ENCODE assay signal across 8 mouse cellular contexts in the genomic region with DNA sequence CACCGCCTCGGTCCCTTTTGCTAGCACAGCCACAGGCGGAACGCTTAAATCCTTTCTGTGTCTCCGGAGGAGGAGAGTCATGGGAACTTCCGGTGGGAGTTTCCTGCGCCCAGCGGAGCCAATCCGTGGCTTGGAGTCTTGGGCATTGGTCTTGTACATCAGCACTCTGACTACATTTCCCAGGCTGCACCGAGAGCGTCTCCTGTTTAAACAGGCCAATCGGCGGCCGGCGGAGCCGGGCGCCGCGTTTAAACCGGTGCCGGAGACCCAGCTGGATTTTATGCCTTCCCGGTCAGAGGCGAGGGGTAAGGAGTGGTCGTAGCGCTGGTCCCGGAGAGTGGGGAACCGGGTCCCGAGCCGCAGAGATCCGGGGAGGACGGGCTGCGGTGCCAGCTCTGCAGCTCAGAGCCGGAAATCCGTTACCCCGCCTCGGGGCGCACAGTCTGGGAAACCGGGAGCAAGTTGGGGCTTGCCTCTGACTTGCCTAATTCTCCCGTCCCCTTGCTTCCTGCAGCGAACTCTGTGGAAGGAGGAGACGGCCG. TPM values are rescaled to one million over a fixed set of nuclear protein-coding genes. Genes with fewer than 3 reads are reported as not detected.
A peak's percentile ranks its signal among the peaks of the same experiment; 100 is the strongest.
DNase-seq lines count a peak whose midpoint lies in the region; ATAC-seq and TF ChIP-seq lines count a peak whose summit lies in the region.

A gene (plus strand): TSS at position 256 of the 542 bp plus-strand sequence.

- under 1% methylated on average over 42 of the region's 42 CpGs for WGBS in forebrain, embryonic 12.5 days
- under 1% methylated on average over 42 of the region's 42 CpGs for WGBS in heart, postnatal 0 days
- under 1% methylated on average over 42 of the region's 42 CpGs for WGBS in liver, embryonic 16.5 days (ENCODE audit: insufficient replicate concordance)
- WGBS in neural tube, embryonic 13.5 days, result under 1% methylated on average over 42 of the region's 42 CpGs

- H3K27me3 ChIP-seq in E14TG2a.4 (ENCODE audit: insufficient read depth, low read length), result peaks cover 3% of the 10 kb centered on the region; the same call in 1 of the 2 replicates
- H3K27me3 ChIP-seq in forebrain, embryonic 12.5 days, result no peaks in the 10 kb centered on the region
- no peaks in the 10 kb centered on the region for H3K27me3 ChIP-seq in heart, postnatal 0 days (ENCODE audit: control insufficient read depth, insufficient read depth, low read length)
- no peaks in the 10 kb centered on the region for H3K27me3 ChIP-seq in liver, embryonic 16.5 days (ENCODE audit: control insufficient read depth, insufficient read depth, low read depth, low read length)
- H3K27me3 ChIP-seq in neural tube, embryonic 13.5 days, result no peaks in the 10 kb centered on the region
- no peaks in the 10 kb centered on the region for H3K27me3 ChIP-seq in testis, adult 2 months (ENCODE audit: control insufficient read depth, insufficient read depth, low read length)

- ATAC-seq in forebrain, embryonic 12.5 days (ENCODE audit: low FRiP score), result peak; percentile 98
- peak; percentile 99 for ATAC-seq in heart, postnatal 0 days (ENCODE audit: insufficient read depth, low read depth)
- peak; percentile 99 for ATAC-seq in liver, embryonic 16.5 days (ENCODE audit: low read depth)
- ATAC-seq in neural tube, embryonic 13.5 days (ENCODE audit: low read depth), result peak; percentile 98

- DNase-seq in c-Kit-positive CD71-positive TER-119-positive erythroid progenitor cells, embryonic 14.5 days (ENCODE audit: low spot score), result peak; percentile 91
- peak; percentile 97 for DNase-seq in heart, postnatal 0 days (ENCODE audit: low spot score)
- peak; percentile 94 to 96 for DNase-seq in kidney, postnatal 4 days

- no peak for TF ChIP-seq POLR2A in testis, adult 2 months (IDR thresholded peaks at IDR 0.05; ENCODE audit: control insufficient read depth, low read depth, low read length)

- no peaks in the 10 kb centered on the region for H3K9me3 ChIP-seq in E14TG2a.4 (ENCODE audit: low read length)
- no peaks in the 10 kb centered on the region for H3K9me3 ChIP-seq in forebrain, embryonic 12.5 days
- H3K9me3 ChIP-seq in heart, postnatal 0 days (replicated peaks; ENCODE audit: control insufficient read depth, low read length), result no peaks in the 10 kb centered on the region
- H3K9me3 ChIP-seq in liver, embryonic 16.5 days (replicated peaks; ENCODE audit: control insufficient read depth, low read length), result no peaks in the 10 kb centered on the region
- H3K9me3 ChIP-seq in neural tube, embryonic 13.5 days, result no peaks in the 10 kb centered on the region

- TF ChIP-seq CTCF in E14TG2a.4 (conservative IDR thresholded peaks at IDR 0.05; ENCODE audit: low read length), result no peak
- TF ChIP-seq CTCF in heart, postnatal 0 days (IDR thresholded peaks at IDR 0.05; ENCODE audit: low read depth), result no peak
- no peak for TF ChIP-seq CTCF in testis, adult 2 months (IDR thresholded peaks at IDR 0.05; ENCODE audit: control insufficient read depth, insufficient read depth, insufficient replicate concordance, low read depth, low read length)

- peak within 1 kb of the TSS; percentile 97 for H3K4me3 ChIP-seq in E14TG2a.4 (replicated peaks; ENCODE audit: low read length)
- H3K4me3 ChIP-seq in forebrain, embryonic 12.5 days (replicated peaks), result peak within 1 kb of the TSS; percentile 78
- H3K4me3 ChIP-seq in heart, postnatal 0 days (ENCODE audit: low read depth, low read length), result peak within 1 kb of the TSS; percentile 78
- H3K4me3 ChIP-seq in liver, embryonic 16.5 days (ENCODE audit: low read depth, low read length), result peak within 1 kb of the TSS; percentile 89
- H3K4me3 ChIP-seq in neural tube, embryonic 13.5 days, result peak within 1 kb of the TSS; percentile 55
- H3K4me3 ChIP-seq in testis, adult 2 months (ENCODE audit: control insufficient read depth, low read depth, low read length), result peak within 1 kb of the TSS; percentile 98

- peak within 1 kb of the TSS; percentile 75 for H3K27ac ChIP-seq in forebrain, embryonic 12.5 days
- peak within 1 kb of the TSS; percentile 68 for H3K27ac ChIP-seq in heart, postnatal 0 days (ENCODE audit: low read depth)
- peak within 1 kb of the TSS; percentile 67 for H3K27ac ChIP-seq in liver, embryonic 16.5 days (ENCODE audit: low read length)
- H3K27ac ChIP-seq in neural tube, embryonic 13.5 days (replicated peaks), result peak within 1 kb of the TSS; percentile 87
- H3K27ac ChIP-seq in testis, adult 2 months (ENCODE audit: control insufficient read depth, insufficient read depth, low read depth, low read length), result peak within 1 kb of the TSS; percentile 92

- H3K4me1 ChIP-seq in E14TG2a.4 (replicated peaks; ENCODE audit: low read depth, low read length), result peaks cover 56% of the 10 kb centered on the region
- peaks cover 25% of the 10 kb centered on the region for H3K4me1 ChIP-seq in forebrain, embryonic 12.5 days
- H3K4me1 ChIP-seq in heart, postnatal 0 days (ENCODE audit: control insufficient read depth, insufficient read depth), result peaks cover 17% of the 10 kb centered on the region
- H3K4me1 ChIP-seq in liver, embryonic 16.5 days (ENCODE audit: control insufficient read depth, low read depth, low read length), result peaks cover 16% of the 10 kb centered on the region
- peaks cover 31% of the 10 kb centered on the region for H3K4me1 ChIP-seq in neural tube, embryonic 13.5 days (replicated peaks)
- H3K4me1 ChIP-seq in testis, adult 2 months (ENCODE audit: control insufficient read depth, insufficient read depth, low read length), result peaks cover 3% of the 10 kb centered on the region

- TF ChIP-seq EP300 in heart, postnatal 0 days (IDR thresholded peaks at IDR 0.05; ENCODE audit: low read depth), result no peak

- H3K36me3 ChIP-seq in E14TG2a.4 (ENCODE audit: insufficient read depth, low read length), result peaks cover 45% of the 10 kb centered on the region
- peaks cover 32% of the 10 kb centered on the region for H3K36me3 ChIP-seq in forebrain, embryonic 12.5 days (replicated peaks)
- H3K36me3 ChIP-seq in heart, postnatal 0 days (replicated peaks; ENCODE audit: control insufficient read depth, insufficient read depth, low read length), result peaks cover 27% of the 10 kb centered on the region
- peaks cover 29% of the 10 kb centered on the region for H3K36me3 ChIP-seq in liver, embryonic 16.5 days (ENCODE audit: control insufficient read depth, insufficient read depth)
- peaks cover 17% of the 10 kb centered on the region; the same call in 1 of the 2 replicates for H3K36me3 ChIP-seq in neural tube, embryonic 13.5 days
- H3K36me3 ChIP-seq in testis, adult 2 months (ENCODE audit: control insufficient read depth, insufficient read depth, low read length), result peaks cover 1% of the 10 kb centered on the region

- peak within 1 kb of the TSS; percentile 86 for H3K4me2 ChIP-seq in forebrain, embryonic 12.5 days
- peak within 1 kb of the TSS; percentile 88 for H3K4me2 ChIP-seq in heart, postnatal 0 days (ENCODE audit: low read depth, low read length)
- H3K4me2 ChIP-seq in liver, embryonic 16.5 days (ENCODE audit: low read depth, low read length), result peak within 1 kb of the TSS; percentile 81
- H3K4me2 ChIP-seq in neural tube, embryonic 13.5 days, result peak within 1 kb of the TSS; percentile 89

- peak within 1 kb of the TSS; percentile 87 for H3K9ac ChIP-seq in forebrain, embryonic 12.5 days
- peak within 1 kb of the TSS; percentile 64 for H3K9ac ChIP-seq in heart, postnatal 0 days (replicated peaks; ENCODE audit: low read depth, low read length)
- peak within 1 kb of the TSS; percentile 88 for H3K9ac ChIP-seq in liver, embryonic 16.5 days (ENCODE audit: low read depth, low read length)
- peak within 1 kb of the TSS; percentile 82 for H3K9ac ChIP-seq in neural tube, embryonic 13.5 days

RNA-seq across cellular contexts. Expression of the gene that starts here (rescaled TPM):
- 44.1 and 44.6 TPM in 2 replicates for polyA plus RNA-seq in forebrain, embryonic 12.5 days (2016; fragmentation: Nextera tagmentation; extraction: Ambion mirVana)
- total RNA-seq in heart, postnatal 0 days (2014; rRNA removed; ENCODE audit: low replicate concordance), result 17.9 and 23.3 TPM in 2 replicates
- polyA plus RNA-seq in heart, postnatal 0 days (2015; fragmentation: Nextera tagmentation; extraction: Ambion mirVana), result 6.3 and 6.7 TPM in 2 replicates
- polyA plus RNA-seq in liver, embryonic 16.5 days (2015; fragmentation: Nextera tagmentation; extraction: Ambion mirVana), result 23.0 TPM in 2 replicates
- polyA plus RNA-seq in neural tube, embryonic 13.5 days (2015; fragmentation: Nextera tagmentation; extraction: Ambion mirVana), result 5.0 and 5.6 TPM in 2 replicates
- 9.5 and 9.9 TPM in 2 replicates for polyA plus RNA-seq in testis, adult 2 months (2012; rRNA removed)

Comparison
In these comparisons a context has a peak if more than half of its experiments do, and no peak if none do; other contexts are left out.
1. Peak in every context shown above with its lines: DNase-seq, ATAC-seq, H3K4me3 ChIP-seq and H3K27ac ChIP-seq.